Mouse (Mus musculus): ENCODE results near the gene Mapk9.

Gene Mapk9

GRCm38 (mm10) chr11:49840666-49841065 lies 5.9 kb upstream of the Mapk9 start:
- no peak for ATAC-seq (ENCODE audit: low TSS enrichment)

- no peak for ATAC-seq (ENCODE audit: low TSS enrichment)
These were observed 4.7 kb upstream of the Mapk9 start for GRCm38 (mm10) chr11:49841886-49842285.

- no peak for ATAC-seq (ENCODE audit: low TSS enrichment)
These were observed 3.8 kb upstream of the Mapk9 start for GRCm38 (mm10) chr11:49842718-49843117.

DNA sequence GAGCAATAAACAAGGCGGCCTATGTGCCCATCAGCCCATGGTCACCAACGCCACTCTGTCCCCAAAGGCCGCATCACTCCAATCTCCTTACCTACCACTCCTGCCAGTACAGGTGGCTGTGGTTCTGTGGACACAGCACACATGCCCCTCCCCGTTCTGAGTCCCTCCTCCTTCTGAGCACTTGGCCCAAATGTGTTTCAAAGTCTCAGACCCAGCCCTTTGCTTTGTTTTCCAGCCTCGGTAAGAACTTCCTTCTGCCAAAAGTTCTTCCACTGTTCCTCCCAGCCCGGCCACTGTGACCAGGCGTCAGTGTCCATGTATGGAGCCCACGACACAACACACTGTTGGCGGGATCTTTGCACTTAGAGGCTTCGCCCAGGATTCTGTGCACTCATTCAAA lies 2.2 kb upstream of the Mapk9 start:
- no peak for ATAC-seq (ENCODE audit: low TSS enrichment)

DNA sequence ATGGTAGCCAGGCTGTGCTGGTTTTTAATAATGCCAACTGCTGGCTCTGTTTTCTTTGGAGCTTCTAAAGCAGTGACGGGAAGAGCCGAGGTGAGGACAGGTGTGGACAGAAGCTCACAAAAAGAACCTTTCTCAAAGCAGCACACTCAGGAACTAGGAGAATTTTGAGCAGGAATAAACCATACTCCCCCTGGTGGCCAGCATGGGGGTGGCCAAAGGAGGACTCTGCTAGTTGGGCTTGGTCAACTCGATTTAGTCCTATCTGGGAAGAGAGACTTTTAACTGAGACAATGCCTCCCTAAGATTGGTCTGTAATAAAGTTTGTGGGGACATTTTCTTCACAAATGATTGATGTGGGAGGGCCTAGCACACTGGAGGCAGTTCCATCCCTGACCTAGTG lies 1.6 kb upstream of the Mapk9 start:
- peak; percentile 24; the same call in 1 of the 2 replicates for ATAC-seq (ENCODE audit: low TSS enrichment)

DNA sequence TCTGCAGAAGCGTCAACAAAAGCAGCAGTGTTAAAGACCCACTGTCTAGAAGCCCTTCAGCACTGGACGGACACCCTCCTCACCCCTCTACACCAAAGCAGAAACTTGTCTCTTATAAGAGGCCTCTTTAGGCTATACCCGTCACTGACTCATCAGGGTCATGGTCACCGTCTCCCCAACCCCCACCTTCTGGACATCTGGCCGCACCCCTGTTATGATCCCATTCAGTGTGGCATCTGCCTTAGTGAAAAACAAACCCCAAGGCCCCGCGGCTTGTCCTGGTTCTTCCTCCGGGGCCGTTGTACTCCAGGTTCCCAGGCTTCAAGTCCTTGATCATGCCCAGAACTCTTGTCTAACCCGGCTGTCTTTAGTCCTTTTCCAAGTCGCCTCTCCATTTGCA lies 593 bp upstream of the Mapk9 start:
- no peak for ATAC-seq (ENCODE audit: low TSS enrichment)

DNA sequence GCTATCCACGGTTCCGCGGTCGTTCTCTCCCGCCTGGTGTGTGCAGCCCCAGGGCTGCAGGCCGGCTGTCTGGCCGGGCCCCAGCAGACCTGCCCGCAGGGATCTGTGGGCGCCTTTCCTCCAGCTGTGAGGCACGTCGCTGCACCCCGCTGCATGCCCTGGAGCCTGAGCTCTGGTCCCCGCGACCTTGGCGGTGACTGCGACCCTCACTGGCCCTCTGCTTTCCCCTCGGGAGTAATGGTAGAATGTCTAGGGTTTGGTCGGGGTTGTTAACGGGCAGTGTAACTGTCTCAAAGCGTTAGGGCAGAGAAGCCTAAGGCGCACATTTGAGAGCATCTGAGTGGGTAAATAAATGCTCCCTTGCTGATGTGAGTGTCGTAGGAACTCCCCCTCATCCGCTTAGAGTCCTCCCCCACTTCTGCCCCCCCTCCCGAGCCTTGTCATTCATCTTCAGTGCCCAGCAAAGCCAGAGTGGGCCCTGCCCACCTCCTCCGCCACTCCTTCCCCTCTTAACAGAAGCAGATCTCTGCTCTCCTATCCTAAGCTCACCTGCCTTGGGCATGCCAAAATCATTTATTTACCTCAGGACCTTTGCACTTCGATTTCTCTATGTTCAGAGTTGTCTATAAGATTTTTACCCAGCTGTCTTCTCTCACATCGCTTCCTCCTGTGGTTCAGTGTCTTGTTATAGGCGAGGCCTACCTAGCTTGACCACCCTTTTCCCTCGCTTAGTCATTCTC lies 690 bp downstream of the Mapk9 start:
- ATAC-seq (ENCODE audit: low TSS enrichment), result peak; percentile 26

DNA sequence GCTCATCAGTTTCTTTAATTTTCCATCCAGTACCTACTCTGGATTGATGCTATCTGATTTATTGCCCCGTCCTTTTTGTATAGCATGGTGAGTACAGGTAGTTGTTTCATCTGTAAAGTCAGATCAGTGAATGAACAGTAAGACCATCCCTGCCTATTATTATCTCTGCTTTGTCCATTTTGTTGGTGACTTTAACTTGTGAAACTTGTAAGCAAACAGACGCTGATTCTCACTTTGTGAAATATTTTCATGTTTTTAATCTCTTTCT lies 1.2 kb downstream of the Mapk9 start:
- ATAC-seq (ENCODE audit: low TSS enrichment), result no peak

- no peak for ATAC-seq (ENCODE audit: low TSS enrichment)
These were observed 1.7 kb downstream of the Mapk9 start for GRCm38 (mm10) chr11:49848080-49848815.

- ATAC-seq (ENCODE audit: low TSS enrichment), result no peak
These were observed 3.8 kb downstream of the Mapk9 start for GRCm38 (mm10) chr11:49850331-49850730.

GRCm38 (mm10) chr11:49855144-49855543 lies 8.6 kb downstream of the Mapk9 start:
- no peak for ATAC-seq (ENCODE audit: low TSS enrichment)

GRCm38 (mm10) chr11:49861139-49861538 lies 14.6 kb downstream of the Mapk9 start:
- no peak for ATAC-seq (ENCODE audit: low TSS enrichment)

DNA sequence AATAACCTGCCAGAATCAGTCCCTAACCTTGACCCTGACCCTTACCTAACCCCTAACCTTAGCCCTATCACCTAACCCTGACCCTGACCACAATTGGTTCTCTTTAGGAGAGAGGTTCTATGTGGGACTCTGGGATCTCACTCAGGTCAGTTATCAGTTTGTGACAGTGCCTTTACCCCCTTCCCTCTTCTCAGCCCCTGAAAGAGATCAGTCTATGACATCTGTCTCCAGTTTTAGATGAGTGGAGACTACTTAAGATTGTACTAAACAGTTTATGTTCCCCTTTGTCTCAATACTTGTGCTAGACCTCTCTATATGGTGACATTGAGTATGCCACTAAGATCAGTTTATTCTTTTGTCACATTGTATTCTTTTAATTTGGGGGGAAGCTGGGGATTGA lies 17.4 kb downstream of the Mapk9 start:
- ATAC-seq (ENCODE audit: low TSS enrichment), result no peak

GRCm38 (mm10) chr11:49867320-49867719 lies 20.8 kb downstream of the Mapk9 start:
- ATAC-seq (ENCODE audit: low TSS enrichment), result no peak

DNA sequence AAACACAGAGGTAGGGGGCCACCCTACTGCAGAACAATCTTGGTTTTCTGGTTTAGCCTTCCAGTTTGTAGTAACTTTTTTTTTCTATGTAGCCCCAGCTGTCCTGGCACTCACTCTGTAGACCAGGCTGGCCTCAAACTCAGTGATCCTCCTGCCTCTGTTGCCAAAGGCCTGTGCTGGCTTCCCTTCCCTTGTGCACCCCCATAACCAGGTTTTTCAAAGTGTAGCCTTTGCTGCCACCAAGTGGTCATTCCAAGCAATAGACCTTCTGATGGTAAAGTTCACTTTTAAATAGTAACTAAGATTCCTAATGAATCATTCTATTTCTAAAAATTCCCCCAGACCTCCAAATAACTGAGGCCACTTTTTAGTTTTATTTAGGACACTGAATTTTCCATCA lies 23.2 kb downstream of the Mapk9 start:
- peak; percentile 47 for ATAC-seq (ENCODE audit: low TSS enrichment)

DNA sequence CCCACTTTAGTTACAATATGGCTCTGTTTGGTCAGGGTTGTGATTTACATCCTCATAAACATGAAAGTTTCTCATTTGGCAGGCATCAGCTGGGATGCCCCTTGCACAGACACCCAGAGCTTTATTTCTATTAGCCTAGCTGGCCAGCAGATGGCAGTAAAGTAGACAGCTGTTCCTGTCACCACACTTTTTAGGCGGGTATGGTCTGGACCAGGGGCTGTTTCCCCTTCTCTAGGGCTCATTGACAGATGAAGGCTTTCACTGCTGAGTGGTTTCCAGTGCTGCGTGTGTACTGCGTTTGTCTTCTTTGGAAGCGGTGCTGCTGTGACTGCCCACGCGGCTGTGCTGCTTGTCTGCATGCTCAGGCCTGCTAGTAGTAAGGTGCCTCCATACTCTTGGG lies 25.4 kb downstream of the Mapk9 start:
- ATAC-seq (ENCODE audit: low TSS enrichment), result peak; percentile 39

DNA sequence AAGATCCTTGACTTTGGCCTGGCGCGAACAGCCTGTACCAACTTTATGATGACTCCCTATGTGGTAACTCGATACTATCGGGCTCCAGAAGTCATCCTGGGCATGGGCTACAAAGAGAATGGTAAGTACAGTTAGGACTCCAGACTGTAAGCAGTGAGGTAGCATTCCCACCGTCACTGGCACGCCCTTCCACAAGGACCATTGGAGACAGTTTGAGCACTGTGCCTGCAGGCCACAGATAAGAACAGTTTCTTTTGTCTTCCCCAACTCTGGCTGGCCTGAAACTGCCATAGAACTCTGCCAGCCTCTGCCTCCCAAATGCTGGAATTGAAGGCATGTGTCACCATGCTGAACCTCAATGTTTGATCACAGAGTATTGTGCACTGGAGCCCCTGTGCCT lies 26.2 kb downstream of the Mapk9 start:
- no peak for ATAC-seq (ENCODE audit: low TSS enrichment)

DNA sequence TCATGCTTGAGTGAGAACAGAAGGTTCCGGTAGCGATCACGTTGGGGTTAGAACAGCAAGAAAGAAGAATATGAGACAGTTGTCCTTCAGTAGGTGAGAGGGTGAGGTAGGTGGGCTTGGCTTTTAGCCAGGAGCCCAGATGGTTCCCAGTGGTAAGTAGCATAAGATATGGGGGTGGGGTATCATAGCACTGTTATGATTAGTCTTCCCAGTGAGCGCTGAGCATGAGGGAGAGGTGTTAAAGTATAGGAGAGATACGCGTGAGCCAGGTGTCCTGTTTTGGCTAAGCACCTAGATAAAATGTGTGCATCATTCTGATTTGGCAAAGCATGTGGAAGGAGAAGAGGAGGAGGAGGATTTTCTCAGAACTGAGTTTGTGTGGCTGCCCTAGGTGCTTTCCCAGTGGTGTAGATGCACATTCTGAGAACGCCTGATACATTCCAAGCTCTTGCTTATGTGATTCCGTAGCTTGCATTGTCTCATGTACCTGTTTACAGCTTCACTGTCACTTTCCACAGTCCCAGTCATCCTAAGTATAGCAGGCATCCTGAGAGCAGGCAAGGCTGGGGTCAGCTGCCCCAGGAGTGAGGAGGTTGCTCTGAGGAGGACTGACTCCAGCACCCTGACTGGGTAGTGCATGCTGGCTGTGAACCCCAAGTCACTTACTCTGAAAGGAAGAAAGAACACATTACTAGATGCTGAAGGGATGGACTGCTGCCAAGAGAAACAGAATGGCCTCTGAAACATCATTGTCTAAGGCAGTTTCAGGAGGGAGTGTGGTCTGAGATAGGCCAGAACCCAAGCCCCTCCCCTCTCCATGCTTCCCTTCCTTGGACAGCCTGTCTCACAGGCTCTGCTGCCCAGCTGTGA lies 30.6 kb downstream of the Mapk9 start:
- ATAC-seq (ENCODE audit: low TSS enrichment), result peak; percentile 62

DNA sequence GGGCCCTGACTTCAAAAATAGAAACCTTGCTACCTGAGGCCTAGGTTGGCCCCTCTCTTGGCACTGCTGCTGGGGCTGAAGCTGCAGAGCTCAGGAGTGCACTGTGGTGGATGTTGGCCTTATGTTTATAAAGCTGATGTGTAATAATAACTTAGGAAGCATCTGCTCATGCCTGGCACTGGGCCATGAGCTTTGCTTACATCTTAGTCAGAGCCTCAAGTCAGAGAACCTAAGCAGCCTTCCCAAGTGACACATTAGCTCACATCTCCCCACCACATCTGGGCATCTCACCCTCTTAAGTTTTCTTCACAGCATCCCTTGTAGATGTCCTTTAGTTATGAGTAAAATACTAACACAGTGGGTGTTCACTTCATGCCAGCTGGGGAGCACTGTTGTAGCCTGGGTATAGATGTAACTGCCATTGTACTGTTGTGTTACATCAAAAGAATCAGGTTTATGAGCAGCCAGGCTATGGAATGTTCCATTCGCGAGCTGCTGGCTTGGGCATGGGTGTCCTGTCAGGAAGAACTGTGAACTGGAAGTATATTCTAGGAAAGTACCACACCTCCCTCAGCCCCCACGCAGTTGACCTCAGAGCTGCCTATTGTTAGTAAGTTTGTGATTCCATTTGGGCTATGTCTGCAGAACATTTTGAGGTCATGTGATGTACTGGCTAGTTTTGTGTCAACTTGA lies 33.5 kb downstream of the Mapk9 start:
- ATAC-seq (ENCODE audit: low TSS enrichment), result peak; percentile 6; the same call in 1 of the 2 replicates

- ATAC-seq (ENCODE audit: low TSS enrichment), result no peak
These were observed 36.8 kb downstream of the Mapk9 start for GRCm38 (mm10) chr11:49883394-49883793.

DNA sequence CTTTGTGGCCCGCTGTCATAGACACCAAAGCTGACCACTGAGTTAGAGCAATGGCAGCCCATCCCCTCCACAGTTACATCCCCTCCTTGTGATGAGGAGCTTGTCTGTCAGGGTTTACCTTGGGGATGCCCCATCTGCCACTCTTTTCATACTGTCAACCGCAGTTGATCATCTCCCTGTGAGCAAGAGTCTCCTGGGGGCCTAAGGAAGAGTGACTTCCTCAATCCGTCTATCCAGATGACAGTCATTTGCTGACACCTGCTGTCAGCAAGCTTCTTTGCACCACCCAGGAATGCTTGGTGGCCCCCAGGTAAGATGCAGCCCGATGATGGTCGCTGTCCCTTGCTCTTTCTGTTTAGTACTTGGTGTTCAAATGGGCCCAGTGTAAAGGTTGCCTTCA lies 41.9 kb downstream of the Mapk9 start:
- no peak for ATAC-seq (ENCODE audit: low TSS enrichment)

DNA sequence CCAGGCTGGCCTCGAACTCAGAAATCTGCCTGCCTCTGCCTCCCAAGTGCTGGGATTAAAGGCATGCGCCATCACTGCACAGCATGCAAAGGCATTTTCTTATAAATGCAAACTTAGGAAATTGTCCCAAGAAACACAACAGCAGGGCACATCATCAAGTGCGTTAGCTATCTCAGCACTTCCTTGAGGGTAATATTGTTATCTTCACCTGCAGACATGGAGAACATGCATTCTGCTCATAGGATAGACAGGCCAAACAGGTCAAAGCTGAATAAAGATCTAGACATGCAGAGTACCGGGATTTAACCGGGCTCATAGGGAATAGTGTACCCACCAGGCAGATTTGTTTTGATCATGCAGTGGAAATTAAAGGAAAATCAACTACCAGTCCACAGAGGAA lies 45.4 kb downstream of the Mapk9 start:
- no peak for ATAC-seq (ENCODE audit: low TSS enrichment)
